Mouse (Mus musculus) urinary bladder, postnatal 0 days (tissue): ENCODE data around the gene Slc2a10. TPM values are rescaled to one million over a fixed set of nuclear protein-coding genes. Genes with fewer than 3 reads are reported as not detected.

Experiments used
- polyA plus RNA-seq: library from polyadenylated mRNA; unstranded; fragments of >200 nt; fragmentation: Nextera tagmentation; extraction: Ambion mirVana; gene quantifications from 2 replicates; pipeline ENCODE4 v1.2.1, GENCODE M21; 2015

Slc2a10 gene
- polyA plus RNA-seq = 5.9 and 7.3 TPM in 2 replicates

GRCm38 (mm10) chr2:165503259-165504203, at the start of gene Slc2a10:
Gene Slc2a10, plus strand, starts transcription at chr2:165503787.

GRCm38 (mm10) chr2:165473003-165473402, 30.6 kb upstream of the Slc2a10 start, which contains the start of gene Slc13a3:
Gene Slc13a3, minus strand, starts transcription at chr2:165473230.

GRCm38 (mm10) chr2:165492648-165493553, 10.7 kb upstream of the Slc2a10 start, which contains the start of gene Trp53rka:
Gene Trp53rka, minus strand, starts transcription at chr2:165493324.

Other genes starting within 250 kb of the Slc2a10 start
- gene Slc35c2, start 215.9 kb upstream of the Slc2a10 start, polyA plus RNA-seq = 37.5 and 39.7 TPM in 2 replicates
- 36.1 and 36.8 TPM in 2 replicates for gene Elmo2, start 177.3 kb upstream of the Slc2a10 start, polyA plus RNA-seq
- 0.04 TPM in 1 of 2 replicates, not detected in the other for gene Zfp663, start 135.1 kb upstream of the Slc2a10 start, polyA plus RNA-seq
- 1.4 and 1.6 TPM in 2 replicates for gene Zfp334, start 115.5 kb upstream of the Slc2a10 start, polyA plus RNA-seq
- 0.04 TPM in 1 of 2 replicates, not detected in the other for gene Ocstamp, start 103.4 kb upstream of the Slc2a10 start, polyA plus RNA-seq
- gene Slc13a3, start 30.6 kb upstream of the Slc2a10 start, polyA plus RNA-seq = 0.44 and 0.59 TPM in 2 replicates
- 17.1 and 18.3 TPM in 2 replicates for gene Trp53rka, start 10.5 kb upstream of the Slc2a10 start, polyA plus RNA-seq
- 0.58 and 1.2 TPM in 2 replicates for gene Eya2, start 91.2 kb downstream of the Slc2a10 start, polyA plus RNA-seq